Mouse (Mus musculus): ENCODE measurements at regions not wholly inside any gene's neighbourhood (a gene's known extent, or its start where the extent isn't known, plus 50 kb on each side); places are given as distances from the start of the nearest gene placed in this dataset.
A peak's percentile ranks its signal among the peaks of the same experiment; 100 is the strongest.

- no peak overlapping the region for H3K27ac ChIP-seq
- H3K36me3 ChIP-seq: no peaks in the 10 kb centered on the region
- no peak overlapping the region for H3K4me3 ChIP-seq
- no peaks in the 10 kb centered on the region for H3K27me3 ChIP-seq (ENCODE audit: low read depth, poor library complexity, severe bottlenecking)
- no peak for DNase-seq (ENCODE audit: low spot score)
- H3K9me3 ChIP-seq (replicated peaks): no peaks in the 10 kb centered on the region
- peaks cover 33% of the 10 kb centered on the region for H3K4me1 ChIP-seq
Measured at GRCm38 (mm10) chr8:127717969-127718368, 640.4 kb upstream of the Nrp1 start.

GRCm38 (mm10) chr8:127719881-127720280 is 638.5 kb upstream of the Nrp1 start:
- no peak overlapping the region for H3K27ac ChIP-seq
- no peak for DNase-seq (ENCODE audit: low spot score)
- no peaks in the 10 kb centered on the region for H3K36me3 ChIP-seq
- H3K9me3 ChIP-seq (replicated peaks): no peaks in the 10 kb centered on the region
- H3K4me1 ChIP-seq: peaks cover 33% of the 10 kb centered on the region
- H3K27me3 ChIP-seq (ENCODE audit: low read depth, poor library complexity, severe bottlenecking): no peaks in the 10 kb centered on the region
- 36% methylated on average over 6 of the region's 6 CpGs for WGBS
- no peak overlapping the region for H3K4me3 ChIP-seq

- no peak overlapping the region for H3K4me3 ChIP-seq
- no peak overlapping the region for H3K27ac ChIP-seq
- H3K27me3 ChIP-seq (ENCODE audit: low read depth, poor library complexity, severe bottlenecking): no peaks in the 10 kb centered on the region
- no peak for DNase-seq (ENCODE audit: low spot score)
- H3K9me3 ChIP-seq (replicated peaks): no peaks in the 10 kb centered on the region
- 39% methylated on average over 6 of the region's 6 CpGs for WGBS
- no peaks in the 10 kb centered on the region for H3K36me3 ChIP-seq
- H3K4me1 ChIP-seq: peaks cover 33% of the 10 kb centered on the region
Measured at GRCm38 (mm10) chr8:127720593-127721290, 637.7 kb upstream of the Nrp1 start.

- DNase-seq (ENCODE audit: low spot score): no peak
- 54% methylated on average over 1 of the region's 1 CpGs for WGBS
- Histone ChIP-seq H3K27ac (peak overlapping the region; percentile 61; the same call in 1 of the 2 replicates), H3K27me3 (ENCODE audit: low read depth, poor library complexity, severe bottlenecking) (no peaks in the 10 kb centered on the region), H3K4me1 (peaks cover 33% of the 10 kb centered on the region), H3K9me3 (replicated peaks) (no peaks in the 10 kb centered on the region), H3K36me3 (no peaks in the 10 kb centered on the region), H3K4me3 (no peak overlapping the region)
Measured at GRCm38 (mm10) chr8:127721624-127722023, 636.8 kb upstream of the Nrp1 start.

GRCm38 (mm10) chr8:127734059-127734458 is 624.3 kb upstream of the Nrp1 start:
- Histone ChIP-seq H3K9me3 (replicated peaks) (no peaks in the 10 kb centered on the region), H3K4me3 (no peak overlapping the region), H3K27ac (no peak overlapping the region), H3K27me3 (ENCODE audit: low read depth, poor library complexity, severe bottlenecking) (no peaks in the 10 kb centered on the region), H3K36me3 (no peaks in the 10 kb centered on the region), H3K4me1 (0 out of 2 replicates have a peak, but pooled peaks cover 6% of the 10 kb centered on the region)
- 95% methylated on average over 3 of the region's 3 CpGs for WGBS
- no peak for DNase-seq (ENCODE audit: low spot score)

GRCm38 (mm10) chr8:127742236-127742635 is 616.2 kb upstream of the Nrp1 start:
- H3K4me1 ChIP-seq: 0 out of 2 replicates have a peak, but pooled peaks cover 3% of the 10 kb centered on the region
- H3K4me3 ChIP-seq: no peak overlapping the region
- no peak for DNase-seq (ENCODE audit: low spot score)
- WGBS: 88% methylated on average over 6 of the region's 6 CpGs
- no peaks in the 10 kb centered on the region for H3K36me3 ChIP-seq
- H3K27ac ChIP-seq: no peak overlapping the region
- no peaks in the 10 kb centered on the region for H3K9me3 ChIP-seq (replicated peaks)
- H3K27me3 ChIP-seq (ENCODE audit: low read depth, poor library complexity, severe bottlenecking): no peaks in the 10 kb centered on the region

GRCm38 (mm10) chr8:127745221-127745620 is 613.2 kb upstream of the Nrp1 start:
- H3K27me3 ChIP-seq (ENCODE audit: low read depth, poor library complexity, severe bottlenecking): no peaks in the 10 kb centered on the region
- H3K4me3 ChIP-seq: no peak overlapping the region
- 0 out of 2 replicates have a peak, but pooled peaks cover 3% of the 10 kb centered on the region for H3K4me1 ChIP-seq
- DNase-seq (ENCODE audit: low spot score): no peak
- H3K36me3 ChIP-seq: no peaks in the 10 kb centered on the region
- H3K9me3 ChIP-seq (replicated peaks): no peaks in the 10 kb centered on the region
- H3K27ac ChIP-seq: no peak overlapping the region
- 88% methylated on average over 4 of the region's 4 CpGs for WGBS

- H3K36me3 ChIP-seq: no peaks in the 10 kb centered on the region
- H3K9me3 ChIP-seq (replicated peaks): no peaks in the 10 kb centered on the region
- H3K4me3 ChIP-seq: no peak overlapping the region
- H3K27me3 ChIP-seq (ENCODE audit: low read depth, poor library complexity, severe bottlenecking): no peaks in the 10 kb centered on the region
- 0 out of 2 replicates have a peak, but pooled peaks cover 3% of the 10 kb centered on the region for H3K4me1 ChIP-seq
- H3K27ac ChIP-seq: no peak overlapping the region
- 69% methylated on average over 8 of the region's 8 CpGs for WGBS
- no peak for DNase-seq (ENCODE audit: low spot score)
Measured at GRCm38 (mm10) chr8:127746456-127746855, 611.9 kb upstream of the Nrp1 start.

GRCm38 (mm10) chr8:127752871-127753270 is 605.5 kb upstream of the Nrp1 start:
- H3K27ac ChIP-seq: no peak overlapping the region

GRCm38 (mm10) chr8:127753793-127754565 is 604.4 kb upstream of the Nrp1 start:
- H3K27ac ChIP-seq: no peak overlapping the region
- 95% methylated on average over 5 of the region's 5 CpGs for WGBS
- H3K36me3 ChIP-seq: no peaks in the 10 kb centered on the region
- H3K27me3 ChIP-seq (ENCODE audit: low read depth, poor library complexity, severe bottlenecking): no peaks in the 10 kb centered on the region
- peaks cover 8% of the 10 kb centered on the region for H3K4me1 ChIP-seq
- no peak for DNase-seq (ENCODE audit: low spot score)
- H3K4me3 ChIP-seq: no peak overlapping the region
- H3K9me3 ChIP-seq (replicated peaks): no peaks in the 10 kb centered on the region

More at GRCm38 (mm10) chr8:127752871-127753270, 605.5 kb upstream of the Nrp1 start:
- peaks cover 5% of the 10 kb centered on the region for H3K4me1 ChIP-seq
- no peaks in the 10 kb centered on the region for H3K9me3 ChIP-seq (replicated peaks)
- WGBS: 79% methylated on average over 5 of the region's 5 CpGs
- no peak for DNase-seq (ENCODE audit: low spot score)
- H3K4me3 ChIP-seq: no peak overlapping the region
- no peaks in the 10 kb centered on the region for H3K36me3 ChIP-seq
- no peaks in the 10 kb centered on the region for H3K27me3 ChIP-seq (ENCODE audit: low read depth, poor library complexity, severe bottlenecking)

GRCm38 (mm10) chr8:127757396-127757795 is 601.0 kb upstream of the Nrp1 start:
- 76% methylated on average over 2 of the region's 2 CpGs for WGBS
- DNase-seq (ENCODE audit: low spot score): no peak
- no peaks in the 10 kb centered on the region for H3K27me3 ChIP-seq (ENCODE audit: low read depth, poor library complexity, severe bottlenecking)
- 0 out of 2 replicates have a peak overlapping the region, but pooled peaks have one; percentile 27 for H3K27ac ChIP-seq
- peaks cover 8% of the 10 kb centered on the region for H3K4me1 ChIP-seq
- H3K9me3 ChIP-seq (replicated peaks): no peaks in the 10 kb centered on the region
- H3K4me3 ChIP-seq: no peak overlapping the region
- H3K36me3 ChIP-seq: no peaks in the 10 kb centered on the region

- Histone ChIP-seq H3K4me1 (peaks cover 8% of the 10 kb centered on the region), H3K4me3 (no peak overlapping the region), H3K27ac (no peak overlapping the region), H3K9me3 (replicated peaks) (no peaks in the 10 kb centered on the region), H3K27me3 (ENCODE audit: low read depth, poor library complexity, severe bottlenecking) (no peaks in the 10 kb centered on the region), H3K36me3 (no peaks in the 10 kb centered on the region)
- WGBS: 85% methylated on average over 5 of the region's 5 CpGs
- no peak for DNase-seq (ENCODE audit: low spot score)
Measured at GRCm38 (mm10) chr8:127759906-127760305, 598.5 kb upstream of the Nrp1 start.

- Histone ChIP-seq H3K4me1 (no peaks in the 10 kb centered on the region), H3K36me3 (no peaks in the 10 kb centered on the region), H3K27me3 (ENCODE audit: low read depth, poor library complexity, severe bottlenecking) (no peaks in the 10 kb centered on the region), H3K9me3 (replicated peaks) (no peaks in the 10 kb centered on the region), H3K27ac (no peak overlapping the region), H3K4me3 (no peak overlapping the region)
- DNase-seq (ENCODE audit: low spot score): no peak
- 90% methylated on average over 5 of the region's 5 CpGs for WGBS
Measured at GRCm38 (mm10) chr8:127765199-127765598, 593.2 kb upstream of the Nrp1 start.

All from limb, embryonic 10.5 days (tissue).